Mouse (Mus musculus) spleen, adult 10 weeks (tissue): ENCODE results near the gene Emc3. TPM values are rescaled to one million over a fixed set of nuclear protein-coding genes. Genes with fewer than 3 reads are reported as not detected.

Source experiments
- polyA plus RNA-seq: library from polyadenylated mRNA; stranded (reverse); fragments of 350-450 nt; fragmentation: Illumina TruSeq; extraction: RNeasy Lipid Tissue Mini Kit (QIAGEN cat#74804); gene quantifications from one replicate; pipeline ENCODE4 v1.2.3, GENCODE M21; 2015; ENCODE audit warnings: low replicate concordance; ENCODE audit not compliant: insufficient read depth

Gene Emc3
- polyA plus RNA-seq, result 72.2 TPM

GRCm38 (mm10) chr6:113530932-113531839 lies at the start of gene Emc3, which contains the start of gene Fancd2:
TSS of gene Emc3 (minus strand) at chr6:113531652.
TSS of gene Fancd2 (plus strand) at chr6:113531682.

GRCm38 (mm10) chr6:113501388-113502084 lies 29.9 kb downstream of the Emc3 start, which contains the start of gene Prrt3:
TSS of gene Prrt3 (minus strand) at chr6:113501931.

GRCm38 (mm10) chr6:113483100-113483615 lies 48.3 kb downstream of the Emc3 start, which contains the start of gene Creld1:
TSS of gene Creld1 (plus strand) at chr6:113483297.

GRCm38 (mm10) chr6:113471297-113471936 lies 60.0 kb downstream of the Emc3 start, which contains the start of gene Il17rc:
TSS of gene Il17rc (plus strand) at chr6:113471427.

Other genes with a start within 250 kb of the Emc3 start
- gene Cpne9, start 249.3 kb downstream of the Emc3 start, polyA plus RNA-seq, result 0.22 TPM
- 28.8 TPM for gene Brpf1, start 224.5 kb downstream of the Emc3 start, polyA plus RNA-seq
- 8.3 TPM for gene Ogg1, start 204.7 kb downstream of the Emc3 start, polyA plus RNA-seq
- gene Camk1, start 187.7 kb downstream of the Emc3 start, polyA plus RNA-seq, result 26.1 TPM
- gene Tada3, start 153.8 kb downstream of the Emc3 start, polyA plus RNA-seq, result 7.6 TPM
- gene Arpc4, start 153.5 kb downstream of the Emc3 start, polyA plus RNA-seq, result 323 TPM
- gene Ttll3, start 142.4 kb downstream of the Emc3 start, polyA plus RNA-seq, result 14.6 TPM
- 3.2 TPM for gene Rpusd3, start 112.3 kb downstream of the Emc3 start, polyA plus RNA-seq
- gene Cidec, start 95.9 kb downstream of the Emc3 start, polyA plus RNA-seq, result 1.0 TPM
- gene Jagn1, start 89.1 kb downstream of the Emc3 start, polyA plus RNA-seq, result 36.6 TPM
- 0.30 TPM for gene Il17re, start 73.2 kb downstream of the Emc3 start, polyA plus RNA-seq
- 1.5 TPM for gene Il17rc, start 60.2 kb downstream of the Emc3 start, polyA plus RNA-seq
- 8.4 TPM for gene Creld1, start 48.4 kb downstream of the Emc3 start, polyA plus RNA-seq
- not detected for gene Prrt3, start 29.7 kb downstream of the Emc3 start, polyA plus RNA-seq
- gene Fancd2, start within 50 bp of the Emc3 start, polyA plus RNA-seq, result 7.1 TPM
- not detected for gene Fancd2os, start 69.1 kb upstream of the Emc3 start, polyA plus RNA-seq
- gene Brk1, start 73.1 kb upstream of the Emc3 start, polyA plus RNA-seq, result 231 TPM
- 31.5 TPM for gene Vhl, start 92.3 kb upstream of the Emc3 start, polyA plus RNA-seq
- 46.2 TPM for gene Irak2, start 106.8 kb upstream of the Emc3 start, polyA plus RNA-seq
- gene Tatdn2, start 165.4 kb upstream of the Emc3 start, polyA plus RNA-seq, result 67.1 TPM
- not detected for gene Ghrl, start 188.2 kb upstream of the Emc3 start, polyA plus RNA-seq
- 94.0 TPM for gene Sec13, start 209.1 kb upstream of the Emc3 start, polyA plus RNA-seq